Mouse (Mus musculus) CD8-positive naive resting alpha-beta T cell, adult 57 days (primary cell): ENCODE measurements around the gene Hcfc1. TPM values are rescaled to one million over a fixed set of nuclear protein-coding genes. Genes with fewer than 3 reads are reported as not detected.

Source experiments
- total RNA-seq: library from RNA; stranded (reverse); gene quantifications from one replicate; pipeline ENCODE4 v1.2.4, GENCODE M21; 2023

The Hcfc1 gene
- total RNA-seq, result 93.0 TPM

DNA sequence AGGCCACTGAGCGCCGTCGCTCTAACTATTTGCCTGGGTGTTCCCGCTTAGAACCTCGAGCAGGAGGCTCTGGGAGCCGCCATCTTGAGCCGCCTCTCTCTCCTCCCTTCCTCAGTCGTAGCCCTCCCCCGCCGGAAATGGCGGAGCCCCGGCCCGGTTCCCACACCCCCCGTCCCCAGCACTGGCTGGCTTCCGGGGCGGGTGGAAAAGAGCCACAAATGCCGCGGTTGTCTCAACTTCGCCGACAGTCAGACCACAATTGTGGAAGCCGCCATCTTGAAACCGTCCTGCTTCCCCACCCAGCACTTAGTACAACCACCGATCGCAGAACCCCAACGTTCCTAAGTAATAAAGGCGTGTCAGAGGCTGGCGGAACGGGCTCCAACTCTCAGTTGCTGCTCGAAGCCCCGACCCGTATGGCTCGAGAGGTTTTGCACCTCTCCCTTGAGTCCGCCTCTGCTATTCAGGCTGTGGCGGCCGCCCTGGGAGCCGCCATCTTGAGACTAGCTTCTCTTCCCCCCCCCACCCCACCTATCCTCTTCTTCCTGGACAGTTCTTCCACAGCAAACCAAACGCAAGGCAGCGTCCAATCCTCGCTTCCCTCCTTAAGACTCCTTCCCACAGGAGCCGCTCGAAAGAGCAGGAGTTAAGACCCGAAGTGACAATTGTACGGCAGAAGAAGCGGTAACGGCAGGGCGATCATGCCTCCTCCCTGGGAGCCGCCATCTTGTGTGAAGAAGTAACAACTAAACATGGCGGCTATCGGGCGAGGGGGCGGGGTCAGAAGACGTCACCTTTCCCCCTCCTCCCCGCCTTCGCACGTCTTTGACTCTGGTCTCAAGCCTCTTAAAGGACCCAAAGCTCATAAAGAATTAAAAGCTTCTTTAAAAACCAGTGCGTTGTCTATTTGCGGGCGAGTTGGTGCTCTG, at the start of gene Hcfc1:
Gene Hcfc1 (minus strand): TSS at position 110 of the 929 bp plus-strand sequence.

DNA sequence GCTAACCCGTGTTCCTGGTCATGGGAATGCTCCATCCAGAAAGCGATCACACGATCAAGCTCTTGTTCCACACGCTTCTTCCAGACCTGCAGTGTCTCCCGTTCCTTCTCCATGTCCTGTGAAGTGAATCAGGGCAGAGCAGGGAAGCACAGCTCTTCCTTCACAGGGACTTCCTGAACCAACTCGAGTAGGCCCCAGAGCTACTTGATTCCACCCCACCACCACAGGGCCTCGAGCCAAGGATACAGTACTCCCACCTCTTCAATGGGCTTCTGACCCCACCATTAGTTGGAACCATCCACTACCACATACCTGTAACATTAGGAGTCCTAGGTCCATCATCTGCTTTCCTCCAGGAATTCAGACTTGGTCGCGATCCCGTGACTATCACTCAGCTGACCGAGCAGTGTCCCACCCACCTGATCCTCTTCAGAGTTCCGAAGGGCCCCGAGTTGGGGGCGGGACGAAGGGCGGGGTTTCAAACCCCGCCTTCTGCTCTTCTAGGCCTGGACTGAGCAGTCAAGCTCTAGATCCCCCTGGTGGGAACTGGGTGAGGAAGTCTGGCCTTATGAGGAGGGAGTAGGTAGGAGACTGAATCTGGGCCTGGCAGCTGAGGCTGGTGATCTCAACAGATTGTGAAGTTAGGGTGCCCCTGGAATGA, 35.6 kb downstream of the Hcfc1 start, which contains the start of gene Renbp:
Gene Renbp (minus strand): TSS at position 449 of the 661 bp plus-strand sequence.

DNA sequence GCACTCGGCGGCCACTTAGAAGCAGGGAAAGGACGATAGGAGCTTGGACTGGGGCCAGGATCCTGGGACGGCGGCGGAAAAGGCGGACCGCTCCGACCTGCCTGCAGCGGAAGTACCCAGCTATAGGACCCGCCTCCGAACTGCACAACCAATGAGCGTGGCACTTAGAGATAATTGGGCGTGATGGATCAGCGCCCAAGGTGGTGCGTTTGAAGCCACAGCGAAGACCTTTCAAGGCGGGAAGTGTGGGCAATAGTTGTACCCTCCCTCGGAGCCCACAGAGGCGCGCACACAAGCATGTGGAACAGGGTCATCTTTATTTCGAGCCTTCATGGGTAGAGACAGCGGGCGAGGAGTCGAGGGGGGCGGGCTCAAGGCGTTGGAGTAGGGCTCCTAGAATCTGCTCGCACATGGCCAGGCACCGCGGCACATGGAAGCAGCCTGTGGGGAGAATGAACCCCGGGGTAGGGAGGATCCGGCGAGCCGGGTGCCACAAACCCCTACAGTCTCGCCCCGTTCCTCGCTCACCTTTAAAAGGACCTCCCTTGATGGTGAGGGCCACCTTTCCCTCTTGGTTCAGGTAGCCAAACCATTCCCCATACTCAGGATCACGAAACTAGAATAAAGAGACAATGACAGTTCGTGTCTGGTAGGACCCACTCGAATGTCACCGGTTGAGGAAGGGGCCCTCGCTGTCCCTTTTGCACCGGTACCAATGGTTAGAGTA, 44.2 kb downstream of the Hcfc1 start, which contains the start of the genes Arhgap4 and Naa10:
Gene Arhgap4 (minus strand): TSS at position 48 of the 727 bp plus-strand sequence.
Gene Naa10 (minus strand): TSS at position 122 of the 727 bp plus-strand sequence.

DNA sequence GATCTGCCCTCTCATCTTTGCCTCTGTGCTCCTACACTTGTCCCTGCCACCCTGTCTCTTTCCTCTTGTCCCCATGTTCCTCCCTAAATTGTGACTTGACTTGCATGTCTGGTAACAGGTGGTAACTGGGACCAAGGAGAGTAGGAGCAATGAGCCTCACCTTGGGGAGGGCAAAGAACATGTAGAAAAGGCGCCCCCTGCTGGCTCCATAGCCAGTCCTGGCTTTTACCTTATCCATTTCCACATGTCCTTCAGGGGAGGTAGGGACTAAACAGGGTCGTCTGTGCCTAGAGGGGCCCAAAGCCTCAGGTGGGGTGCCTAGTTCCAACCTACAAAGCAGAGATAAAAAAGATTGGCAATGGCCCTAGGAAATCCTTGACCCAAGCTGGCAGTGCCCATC, 70.4 kb downstream of the Hcfc1 start, which contains the start of gene L1cam:
Gene L1cam (minus strand): TSS at position 387 of the 400 bp plus-strand sequence.

Other genes with a start within 250 kb of the Hcfc1 start
- 32.7 TPM for gene Abcd1, start 249.8 kb downstream of the Hcfc1 start, total RNA-seq
- gene Plxnb3, start 209.3 kb downstream of the Hcfc1 start, total RNA-seq, result not detected
- 9.7 TPM for gene Srpk3, start 192.0 kb downstream of the Hcfc1 start, total RNA-seq
- 124 TPM for gene Idh3g, start 179.5 kb downstream of the Hcfc1 start, total RNA-seq
- gene Ssr4, start 179.3 kb downstream of the Hcfc1 start, total RNA-seq, result 116 TPM
- gene Pdzd4, start 141.4 kb downstream of the Hcfc1 start, total RNA-seq, result 1.2 TPM
- not detected for gene Avpr2, start 74.3 kb downstream of the Hcfc1 start, total RNA-seq
- 21.3 TPM for gene L1cam, start 70.3 kb downstream of the Hcfc1 start, total RNA-seq
- 313 TPM for gene Arhgap4, start 44.5 kb downstream of the Hcfc1 start, total RNA-seq
- 69.4 TPM for gene Naa10, start 44.4 kb downstream of the Hcfc1 start, total RNA-seq
- 3.4 TPM for gene Renbp, start 35.5 kb downstream of the Hcfc1 start, total RNA-seq
- gene Irak1, start 57.6 kb upstream of the Hcfc1 start, total RNA-seq, result 127 TPM
- gene Opn1mw, start 161.1 kb upstream of the Hcfc1 start, total RNA-seq, result not detected
- 47.1 TPM for gene Mecp2, start 169.0 kb upstream of the Hcfc1 start, total RNA-seq
- not detected for gene Tex28, start 201.5 kb upstream of the Hcfc1 start, total RNA-seq
- not detected for gene Tktl1, start 210.9 kb upstream of the Hcfc1 start, total RNA-seq